Mouse (Mus musculus): ENCODE measurements at regions not wholly inside any gene's neighbourhood (a gene's known extent, or its start where the extent isn't known, plus 50 kb on each side); places are given as distances from the start of the nearest gene placed in this dataset.

GRCm38 (mm10) chr17:62436044-62436443 is 445.1 kb downstream of the Efna5 start:
- Histone ChIP-seq H3K27me3 (ENCODE audit: control insufficient read depth, insufficient read depth, low read length) (no peaks in the 10 kb centered on the region), H3K4me1 (ENCODE audit: control insufficient read depth, insufficient read depth, low read length) (no peaks in the 10 kb centered on the region), H3K9me3 (replicated peaks; ENCODE audit: control insufficient read depth, low read length) (no peaks in the 10 kb centered on the region), H3K27ac (ENCODE audit: low read length) (no peak overlapping the region), H3K9ac (ENCODE audit: low read length) (no peak overlapping the region), H3K4me3 (ENCODE audit: low read length) (no peak overlapping the region), H3K36me3 (ENCODE audit: control insufficient read depth, insufficient read depth) (no peaks in the 10 kb centered on the region), H3K4me2 (ENCODE audit: low read depth, low read length) (no peak overlapping the region)
- ATAC-seq (replicated peaks; ENCODE audit: extremely low read depth, insufficient read depth, low FRiP score), result no peak
- WGBS, result 88% methylated on average over 1 of the region's 1 CpGs

- Histone ChIP-seq H3K27me3 (ENCODE audit: control insufficient read depth, insufficient read depth, low read length) (no peaks in the 10 kb centered on the region), H3K27ac (ENCODE audit: low read length) (no peak overlapping the region), H3K9ac (ENCODE audit: low read length) (no peak overlapping the region), H3K4me1 (ENCODE audit: control insufficient read depth, insufficient read depth, low read length) (no peaks in the 10 kb centered on the region), H3K36me3 (ENCODE audit: control insufficient read depth, insufficient read depth) (no peaks in the 10 kb centered on the region), H3K4me2 (ENCODE audit: low read depth, low read length) (no peak overlapping the region), H3K9me3 (replicated peaks; ENCODE audit: control insufficient read depth, low read length) (no peaks in the 10 kb centered on the region), H3K4me3 (ENCODE audit: low read length) (no peak overlapping the region)
- no peak for ATAC-seq (replicated peaks; ENCODE audit: extremely low read depth, insufficient read depth, low FRiP score)
- 76% methylated on average over 11 of the region's 11 CpGs for WGBS
Measured at GRCm38 (mm10) chr17:62423476-62424385, 457.4 kb downstream of the Efna5 start.

GRCm38 (mm10) chr17:62417584-62417983 is 463.5 kb downstream of the Efna5 start:
- WGBS, result 74% methylated on average over 8 of the region's 8 CpGs
- no peak overlapping the region for H3K9ac ChIP-seq (ENCODE audit: low read length)
- peaks cover 5% of the 10 kb centered on the region for H3K4me1 ChIP-seq (ENCODE audit: control insufficient read depth, insufficient read depth, low read length)
- H3K9me3 ChIP-seq (replicated peaks; ENCODE audit: control insufficient read depth, low read length), result no peaks in the 10 kb centered on the region
- no peaks in the 10 kb centered on the region for H3K36me3 ChIP-seq (ENCODE audit: control insufficient read depth, insufficient read depth)
- H3K4me3 ChIP-seq (ENCODE audit: low read length), result no peak overlapping the region
- no peak overlapping the region for H3K27ac ChIP-seq (ENCODE audit: low read length)
- ATAC-seq (replicated peaks; ENCODE audit: extremely low read depth, insufficient read depth, low FRiP score), result no peak
- H3K4me2 ChIP-seq (ENCODE audit: low read depth, low read length), result no peak overlapping the region
- H3K27me3 ChIP-seq (ENCODE audit: control insufficient read depth, insufficient read depth, low read length), result no peaks in the 10 kb centered on the region

GRCm38 (mm10) chr17:62415152-62415551 is 466.0 kb downstream of the Efna5 start:
- peak; percentile 83 for ATAC-seq (replicated peaks; ENCODE audit: extremely low read depth, insufficient read depth, low FRiP score)
- no peaks in the 10 kb centered on the region for H3K9me3 ChIP-seq (replicated peaks; ENCODE audit: control insufficient read depth, low read length)
- 48% methylated on average over 4 of the region's 4 CpGs for WGBS
- H3K36me3 ChIP-seq (ENCODE audit: control insufficient read depth, insufficient read depth), result no peaks in the 10 kb centered on the region
- H3K27me3 ChIP-seq (ENCODE audit: control insufficient read depth, insufficient read depth, low read length), result no peaks in the 10 kb centered on the region
- peak overlapping the region; percentile 10; the same call in 1 of the 2 replicates for H3K27ac ChIP-seq (ENCODE audit: low read length)
- peaks cover 6% of the 10 kb centered on the region for H3K4me1 ChIP-seq (ENCODE audit: control insufficient read depth, insufficient read depth, low read length)
- no peak overlapping the region for H3K4me3 ChIP-seq (ENCODE audit: low read length)
- H3K4me2 ChIP-seq (ENCODE audit: low read depth, low read length), result no peak overlapping the region
- H3K9ac ChIP-seq (ENCODE audit: low read length), result no peak overlapping the region

GRCm38 (mm10) chr17:62412666-62413180 is 468.4 kb downstream of the Efna5 start:
- no peaks in the 10 kb centered on the region for H3K36me3 ChIP-seq (ENCODE audit: control insufficient read depth, insufficient read depth)
- WGBS, result 44% methylated on average over 12 of the region's 12 CpGs
- no peak overlapping the region; the same call in 1 of the 2 replicates for H3K9ac ChIP-seq (ENCODE audit: low read length)
- H3K9me3 ChIP-seq (replicated peaks; ENCODE audit: control insufficient read depth, low read length), result 0 out of 2 replicates have a peak, but pooled peaks cover 3% of the 10 kb centered on the region
- peak overlapping the region; percentile 13; the same call in 1 of the 2 replicates for H3K4me2 ChIP-seq (ENCODE audit: low read depth, low read length)
- peak overlapping the region; percentile 45 for H3K27ac ChIP-seq (ENCODE audit: low read length)
- no peak overlapping the region for H3K4me3 ChIP-seq (ENCODE audit: low read length)
- peak; percentile 45 for ATAC-seq (replicated peaks; ENCODE audit: extremely low read depth, insufficient read depth, low FRiP score)
- H3K4me1 ChIP-seq (ENCODE audit: control insufficient read depth, insufficient read depth, low read length), result peaks cover 6% of the 10 kb centered on the region
- H3K27me3 ChIP-seq (ENCODE audit: control insufficient read depth, insufficient read depth, low read length), result no peaks in the 10 kb centered on the region

GRCm38 (mm10) chr17:62403739-62404138 is 477.4 kb downstream of the Efna5 start:
- Histone ChIP-seq H3K9me3 (replicated peaks; ENCODE audit: control insufficient read depth, low read length) (no peaks in the 10 kb centered on the region), H3K36me3 (ENCODE audit: control insufficient read depth, insufficient read depth) (no peaks in the 10 kb centered on the region), H3K4me2 (ENCODE audit: low read depth, low read length) (no peak overlapping the region), H3K27me3 (ENCODE audit: control insufficient read depth, insufficient read depth, low read length) (no peaks in the 10 kb centered on the region), H3K9ac (ENCODE audit: low read length) (no peak overlapping the region), H3K4me3 (ENCODE audit: low read length) (no peak overlapping the region), H3K27ac (ENCODE audit: low read length) (no peak overlapping the region), H3K4me1 (ENCODE audit: control insufficient read depth, insufficient read depth, low read length) (no peaks in the 10 kb centered on the region)
- no peak for ATAC-seq (replicated peaks; ENCODE audit: extremely low read depth, insufficient read depth, low FRiP score)
- 83% methylated on average over 1 of the region's 1 CpGs for WGBS

- H3K4me2 ChIP-seq (ENCODE audit: low read depth, low read length), result no peak overlapping the region
- H3K9ac ChIP-seq (ENCODE audit: low read length), result no peak overlapping the region
- H3K27me3 ChIP-seq (ENCODE audit: control insufficient read depth, insufficient read depth, low read length), result no peaks in the 10 kb centered on the region
- H3K36me3 ChIP-seq (ENCODE audit: control insufficient read depth, insufficient read depth), result no peaks in the 10 kb centered on the region
- no peak overlapping the region for H3K4me3 ChIP-seq (ENCODE audit: low read length)
- no peaks in the 10 kb centered on the region for H3K4me1 ChIP-seq (ENCODE audit: control insufficient read depth, insufficient read depth, low read length)
- no peaks in the 10 kb centered on the region for H3K9me3 ChIP-seq (replicated peaks; ENCODE audit: control insufficient read depth, low read length)
- WGBS, result 85% methylated on average over 8 of the region's 8 CpGs
- no peak overlapping the region for H3K27ac ChIP-seq (ENCODE audit: low read length)
- ATAC-seq (replicated peaks; ENCODE audit: extremely low read depth, insufficient read depth, low FRiP score), result no peak
Measured at GRCm38 (mm10) chr17:62393355-62394006, 487.6 kb downstream of the Efna5 start.

GRCm38 (mm10) chr17:62384053-62384452 is 497.1 kb downstream of the Efna5 start:
- Histone ChIP-seq H3K4me2 (ENCODE audit: low read depth, low read length) (0 out of 2 replicates have a peak overlapping the region, but pooled peaks have one; percentile 10), H3K27me3 (ENCODE audit: control insufficient read depth, insufficient read depth, low read length) (no peaks in the 10 kb centered on the region), H3K4me3 (ENCODE audit: low read length) (no peak overlapping the region), H3K27ac (ENCODE audit: low read length) (no peak overlapping the region), H3K9ac (ENCODE audit: low read length) (no peak overlapping the region), H3K36me3 (ENCODE audit: control insufficient read depth, insufficient read depth) (no peaks in the 10 kb centered on the region), H3K4me1 (ENCODE audit: control insufficient read depth, insufficient read depth, low read length) (no peaks in the 10 kb centered on the region), H3K9me3 (replicated peaks; ENCODE audit: control insufficient read depth, low read length) (no peaks in the 10 kb centered on the region)
- WGBS, result 63% methylated on average over 16 of the region's 16 CpGs
- no peak for ATAC-seq (replicated peaks; ENCODE audit: extremely low read depth, insufficient read depth, low FRiP score)
